Mouse (Mus musculus) gastrocnemius, postnatal 25 days (tissue): ENCODE data around the gene 0610012G03Rik. TPM values are rescaled to one million over a fixed set of nuclear protein-coding genes. Genes with fewer than 3 reads are reported as not detected.

Source experiments
- microRNA-seq, 2 experiments: library from miRNA; unstranded; fragments of <30 nt; microRNA quantifications; one replicate each; pipeline ENCODE4 v1.2.0; 2021; ENCODE audit warnings: borderline replicate concordance in 2 of 2
- total RNA-seq, 2 experiments: library from RNA; stranded (reverse); gene quantifications; 1 replicate in 1 of 2; 2 replicates in 1 of 2; pipeline ENCODE4 v1.2.3; 2021

Gene 0610012G03Rik
- total RNA-seq, 2 experiments from 2014 or later: 51.0 to 53.6 TPM

Small RNAs within 50 kb of the gene (microRNA-seq; reads per million reads assigned to microRNA genes)
- gene Gm26269: 0 reads per million in 2 experiments

Other genes with a start within 250 kb of the 0610012G03Rik start
- gene Meltf, start 69.7 kb downstream of the 0610012G03Rik start, total RNA-seq: not detected
- 1 to 10 TPM in 1 of 2 experiments, under 1 TPM in 1; 0.87 to 2.3 TPM for gene Pigz, start 14.6 kb downstream of the 0610012G03Rik start, total RNA-seq
- gene Ncbp2, start within 50 bp of the 0610012G03Rik start, total RNA-seq: 10 to 100 TPM; 14.5 to 15.3 TPM
- 10 to 100 TPM; 11.0 to 11.6 TPM for gene Senp5, start 54.8 kb upstream of the 0610012G03Rik start, total RNA-seq
- gene Pak2, start 130.8 kb upstream of the 0610012G03Rik start, total RNA-seq: 10 to 100 TPM; 13.8 to 14.7 TPM
- 10 to 100 TPM; 12.6 to 14.0 TPM for gene Pigx, start 151.2 kb upstream of the 0610012G03Rik start, total RNA-seq
- 1 to 10 TPM; 7.7 to 7.9 TPM for gene Cep19, start 151.3 kb upstream of the 0610012G03Rik start, total RNA-seq
- 1 to 10 TPM; 1.9 to 2.5 TPM for gene Nrros, start 217.1 kb upstream of the 0610012G03Rik start, total RNA-seq
- not detected for gene Bex6, start 231.3 kb upstream of the 0610012G03Rik start, total RNA-seq